In the genomic region with DNA sequence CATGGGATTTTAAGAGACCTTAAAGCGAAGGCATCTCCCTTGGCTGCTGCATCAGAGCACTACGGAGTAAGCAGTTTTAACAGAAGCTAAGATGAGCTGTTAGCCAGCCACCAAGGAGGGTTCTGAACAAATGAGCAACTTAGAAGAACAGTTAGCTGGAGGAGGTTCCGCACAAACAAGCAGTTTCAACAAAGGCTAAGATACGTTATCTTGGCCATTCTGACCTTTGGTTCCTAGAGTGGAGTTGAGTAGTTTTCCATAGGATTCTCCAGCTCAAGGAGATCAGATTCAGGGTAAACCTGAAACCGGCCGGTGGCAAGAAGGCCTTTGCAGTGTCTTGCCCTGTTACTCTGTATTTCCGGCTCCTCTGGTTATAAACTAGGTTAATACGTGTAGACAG, we compare ENCODE assay signal across 33 mouse cellular contexts. TPM values are rescaled to one million over a fixed set of nuclear protein-coding genes. Genes with fewer than 3 reads are reported as not detected.
DNase-seq lines count a peak whose midpoint lies in the region; ATAC-seq and TF ChIP-seq lines count a peak whose summit lies in the region.
"Had no signal": no experiment of that assay in that cellular context is flagged by ENCODE, and none has a peak within 500 bp of the region (broad histone marks: within the 10 kb centered on the region; RNA-seq: fewer than 3 reads in every experiment).

No protein-coding gene starts in this region.

- H3K9ac ChIP-seq in heart, adult 2 months (ENCODE audit: low read depth, low read length) = no peak overlapping the region
- no peak overlapping the region for H3K9ac ChIP-seq in midbrain, embryonic 11.5 days (ENCODE audit: low read length)
- no peak overlapping the region for H3K9ac ChIP-seq in midbrain, embryonic 16.5 days (ENCODE audit: low read depth, low read length)
- no peak overlapping the region for H3K9ac ChIP-seq in intestine, postnatal 0 days (ENCODE audit: low read depth, low read length)
- no peak overlapping the region for H3K9ac ChIP-seq in hindbrain, embryonic 14.5 days
- H3K9ac ChIP-seq: embryonic facial prominence, embryonic 15.5 days; forebrain, postnatal 0 days; hindbrain, embryonic 12.5 days had no signal

- no peaks in the 10 kb centered on the region for H3K79me2 ChIP-seq in heart, adult 2 months (replicated peaks; ENCODE audit: control insufficient read depth, insufficient read depth, low read length)

- TF ChIP-seq POLR2A in heart, adult 2 months (IDR thresholded peaks at IDR 0.05; ENCODE audit: insufficient read depth, low read depth, low read length) = no peak

- no peaks in the 10 kb centered on the region for H3K9me3 ChIP-seq in midbrain, embryonic 11.5 days (ENCODE audit: control insufficient read depth, low read length)
- no peaks in the 10 kb centered on the region for H3K9me3 ChIP-seq in midbrain, embryonic 16.5 days (replicated peaks; ENCODE audit: control insufficient read depth, low read length, poor library complexity, severe bottlenecking)
- H3K9me3 ChIP-seq in intestine, postnatal 0 days (ENCODE audit: control insufficient read depth) = no peaks in the 10 kb centered on the region
- H3K9me3 ChIP-seq in hindbrain, embryonic 14.5 days (ENCODE audit: control insufficient read depth, low read length) = no peaks in the 10 kb centered on the region
- H3K9me3 ChIP-seq: embryonic facial prominence, embryonic 12.5 days; embryonic facial prominence, embryonic 15.5 days; hindbrain, embryonic 12.5 days had no signal

- H3K4me3 ChIP-seq in heart, adult 2 months = no peak overlapping the region
- no peak overlapping the region for H3K4me3 ChIP-seq in midbrain, embryonic 11.5 days (ENCODE audit: low read depth, low read length)
- no peak overlapping the region for H3K4me3 ChIP-seq in midbrain, embryonic 16.5 days (ENCODE audit: low read depth, low read length)
- H3K4me3 ChIP-seq in intestine, postnatal 0 days (ENCODE audit: low read depth, low read length) = no peak overlapping the region
- no peak overlapping the region for H3K4me3 ChIP-seq in hindbrain, embryonic 14.5 days (replicated peaks; ENCODE audit: low read length)
- H3K4me3 ChIP-seq: hindbrain, embryonic 12.5 days had no signal

- 88% methylated on average over 8 of the region's 8 CpGs for WGBS in heart, adult 2 months
- WGBS in midbrain, embryonic 11.5 days = 93% methylated on average over 8 of the region's 8 CpGs
- WGBS in midbrain, embryonic 16.5 days = 94% methylated on average over 8 of the region's 8 CpGs
- 40% methylated on average over 8 of the region's 8 CpGs for WGBS in intestine, postnatal 0 days
- WGBS in hindbrain, embryonic 14.5 days = 96% methylated on average over 8 of the region's 8 CpGs

- no peak overlapping the region for H3K4me2 ChIP-seq in midbrain, embryonic 11.5 days
- no peak overlapping the region for H3K4me2 ChIP-seq in midbrain, embryonic 16.5 days (ENCODE audit: low read length)
- H3K4me2 ChIP-seq in intestine, postnatal 0 days (replicated peaks; ENCODE audit: low read depth) = peak overlapping the region; percentile 27; the same call in 1 of the 2 replicates
- H3K4me2 ChIP-seq in hindbrain, embryonic 14.5 days (replicated peaks) = no peak overlapping the region

- no peak for TF ChIP-seq EP300 in heart, adult 2 months (IDR thresholded peaks at IDR 0.05; ENCODE audit: insufficient read depth, low read depth, low read length)

- no peak overlapping the region for H3K27ac ChIP-seq in heart, adult 2 months
- no peak overlapping the region for H3K27ac ChIP-seq in midbrain, embryonic 11.5 days (ENCODE audit: low read depth, low read length)
- H3K27ac ChIP-seq in midbrain, embryonic 16.5 days (ENCODE audit: low read length) = no peak overlapping the region
- H3K27ac ChIP-seq in intestine, postnatal 0 days (ENCODE audit: low read depth, low read length) = peak overlapping the region; percentile 3; the same call in 1 of the 2 replicates
- no peak overlapping the region for H3K27ac ChIP-seq in hindbrain, embryonic 14.5 days
- H3K27ac ChIP-seq: embryonic facial prominence, embryonic 12.5 days; hindbrain, embryonic 12.5 days had no signal

- no peaks in the 10 kb centered on the region for H3K4me1 ChIP-seq in heart, adult 2 months (ENCODE audit: control insufficient read depth, insufficient read depth, low read length)
- H3K4me1 ChIP-seq in midbrain, embryonic 11.5 days (ENCODE audit: control insufficient read depth, insufficient read depth, low read length) = peaks cover 9% of the 10 kb centered on the region
- peaks cover 14% of the 10 kb centered on the region for H3K4me1 ChIP-seq in midbrain, embryonic 16.5 days (ENCODE audit: control insufficient read depth, insufficient read depth, low read length)
- H3K4me1 ChIP-seq in intestine, postnatal 0 days (replicated peaks; ENCODE audit: control insufficient read depth, insufficient read depth, low read length) = no peaks in the 10 kb centered on the region
- peaks cover 15% of the 10 kb centered on the region for H3K4me1 ChIP-seq in hindbrain, embryonic 14.5 days (replicated peaks; ENCODE audit: control insufficient read depth, insufficient read depth, low read length)

- intact Hi-C loops in heart, adult 2 months (cut with DNase I) = no loop called here

- no peak for ATAC-seq in midbrain, embryonic 11.5 days (ENCODE audit: low FRiP score)
- no peak for ATAC-seq in midbrain, embryonic 16.5 days
- ATAC-seq in intestine, postnatal 0 days = 0 out of 2 replicates have a peak, but pooled peaks have one; percentile 7
- ATAC-seq in hindbrain, embryonic 14.5 days (ENCODE audit: low FRiP score) = no peak
- ATAC-seq: forebrain, embryonic 14.5 days; forebrain, postnatal 0 days; hindbrain, embryonic 16.5 days; Patski had no signal

- DNase-seq in heart, adult 11 months = peak; percentile 34
- DNase-seq in heart, adult 2 months = no peak
- DNase-seq in midbrain, embryonic 11.5 days (ENCODE audit: low spot score, missing footprints) = peak; percentile 54
- peak; percentile 66 for DNase-seq in yolk sac, embryonic 10.5 days (ENCODE audit: low spot score)
- DNase-seq in hindbrain, embryonic 14.5 days (ENCODE audit: low spot score) = no peak
- DNase-seq in natural killer cell, adult 2 months (ENCODE audit: low spot score in 2 of 2) = no peak
- DNase-seq: adrenal gland, postnatal 10 days; adrenal gland, postnatal 36 days; cerebellum, adult 2 months; cerebellum, adult 9-11 months; cerebellum, postnatal 25 days; forebrain, postnatal 0 days; gastrocnemius, postnatal 25 days had no signal

- no peaks in the 10 kb centered on the region for H3K27me3 ChIP-seq in heart, adult 2 months (ENCODE audit: control insufficient read depth, insufficient read depth, low read length)
- H3K27me3 ChIP-seq in midbrain, embryonic 11.5 days (ENCODE audit: control insufficient read depth, insufficient read depth, low read length) = 0 out of 2 replicates have a peak, but pooled peaks cover 3% of the 10 kb centered on the region
- H3K27me3 ChIP-seq in midbrain, embryonic 16.5 days (ENCODE audit: control insufficient read depth, insufficient read depth, low read depth, low read length) = no peaks in the 10 kb centered on the region; the same call in 1 of the 2 replicates
- H3K27me3 ChIP-seq in intestine, postnatal 0 days (replicated peaks; ENCODE audit: control insufficient read depth, insufficient read depth, low read length) = no peaks in the 10 kb centered on the region
- H3K27me3 ChIP-seq in hindbrain, embryonic 14.5 days (ENCODE audit: control insufficient read depth, insufficient read depth, low read length) = no peaks in the 10 kb centered on the region
- H3K27me3 ChIP-seq: embryonic facial prominence, embryonic 12.5 days; embryonic facial prominence, embryonic 15.5 days; hindbrain, embryonic 12.5 days; Patski had no signal

- peaks cover 5% of the 10 kb centered on the region for H3K36me3 ChIP-seq in heart, adult 2 months (ENCODE audit: control insufficient read depth, insufficient read depth, low read length)
- H3K36me3 ChIP-seq in midbrain, embryonic 11.5 days (ENCODE audit: control insufficient read depth, insufficient read depth, low read length) = no peaks in the 10 kb centered on the region
- H3K36me3 ChIP-seq in midbrain, embryonic 16.5 days (ENCODE audit: control insufficient read depth, insufficient read depth, low read length) = no peaks in the 10 kb centered on the region; the same call in 1 of the 2 replicates
- no peaks in the 10 kb centered on the region for H3K36me3 ChIP-seq in intestine, postnatal 0 days (ENCODE audit: control insufficient read depth, insufficient read depth)
- peaks cover 9% of the 10 kb centered on the region for H3K36me3 ChIP-seq in hindbrain, embryonic 14.5 days (replicated peaks; ENCODE audit: control insufficient read depth, insufficient read depth)
- H3K36me3 ChIP-seq: embryonic facial prominence, embryonic 12.5 days had no signal

- no peak for TF ChIP-seq CTCF in heart, adult 2 months (IDR thresholded peaks at IDR 0.05)
- TF ChIP-seq CTCF in intestine, postnatal 0 days (IDR thresholded peaks at IDR 0.05; ENCODE audit: low read depth) = no peak

RNA-seq across cellular contexts. Expression of gene 2310057M21Rik, which starts 1.6 kb away (rescaled TPM):
- total RNA-seq in heart, adult 2 months (2021) = 10 to 100 TPM in 1 of 2 experiments, 1 to 10 TPM in 1; 9.7 to 17.1 TPM
- 6.2 and 8.1 TPM in 2 replicates for polyA plus RNA-seq in heart, adult 2 months (2012; rRNA removed)
- 18.6 and 23.9 TPM in 2 replicates for polyA plus RNA-seq in midbrain, embryonic 11.5 days (2014; fragmentation: Nextera tagmentation; extraction: Ambion mirVana)
- polyA plus RNA-seq in midbrain, embryonic 16.5 days (2015; fragmentation: Nextera tagmentation; extraction: Ambion mirVana) = 29.9 and 32.4 TPM in 2 replicates
- 8.0 and 11.0 TPM in 2 replicates for polyA plus RNA-seq in intestine, postnatal 0 days (2015; fragmentation: Nextera tagmentation; extraction: Ambion mirVana)
- polyA plus RNA-seq in hindbrain, embryonic 14.5 days (2014; fragmentation: Nextera tagmentation; extraction: Ambion mirVana) = 30.0 and 30.6 TPM in 2 replicates

RNA-seq across cellular contexts. Expression of gene Pstk, which starts 6.8 kb away (rescaled TPM):
- 10 to 100 TPM; 35.0 to 43.4 TPM for total RNA-seq in heart, adult 2 months (2021)
- polyA plus RNA-seq in heart, adult 2 months (2012; rRNA removed) = 59.5 and 61.9 TPM in 2 replicates
- polyA plus RNA-seq in midbrain, embryonic 11.5 days (2014; fragmentation: Nextera tagmentation; extraction: Ambion mirVana) = 63.8 and 65.6 TPM in 2 replicates
- 48.6 and 49.2 TPM in 2 replicates for polyA plus RNA-seq in midbrain, embryonic 16.5 days (2015; fragmentation: Nextera tagmentation; extraction: Ambion mirVana)
- 37.1 and 42.8 TPM in 2 replicates for polyA plus RNA-seq in intestine, postnatal 0 days (2015; fragmentation: Nextera tagmentation; extraction: Ambion mirVana)
- 42.5 and 50.1 TPM in 2 replicates for polyA plus RNA-seq in hindbrain, embryonic 14.5 days (2014; fragmentation: Nextera tagmentation; extraction: Ambion mirVana)

RNA-seq across cellular contexts. Expression of gene Fam24a, which starts 30.5 kb away (rescaled TPM):
- total RNA-seq in heart, adult 2 months (2021) = not detected
- polyA plus RNA-seq in heart, adult 2 months (2012; rRNA removed) = not detected in 2 replicates
- polyA plus RNA-seq in midbrain, embryonic 11.5 days (2014; fragmentation: Nextera tagmentation; extraction: Ambion mirVana) = 0.29 TPM in 1 of 2 replicates, not detected in the other
- not detected in 2 replicates for polyA plus RNA-seq in midbrain, embryonic 16.5 days (2015; fragmentation: Nextera tagmentation; extraction: Ambion mirVana)
- polyA plus RNA-seq in intestine, postnatal 0 days (2015; fragmentation: Nextera tagmentation; extraction: Ambion mirVana) = not detected in 2 replicates
- not detected in 2 replicates for polyA plus RNA-seq in hindbrain, embryonic 14.5 days (2014; fragmentation: Nextera tagmentation; extraction: Ambion mirVana)
- total RNA-seq: adrenal gland, adult 18-20 months; adrenal gland, postnatal 10 days; adrenal gland, postnatal 36 days; common myeloid progenitor, adult 5-6 weeks; ES-E14; forebrain, postnatal 0 days; gastrocnemius, adult 8-10 months; gastrocnemius, postnatal 25 days; heart, adult 8-10 months; heart, postnatal 25 days; hematopoietic stem cell, adult 5-6 weeks had no signal
- polyA plus RNA-seq: cerebellum, adult 2 months; embryonic facial prominence, embryonic 12.5 days; embryonic facial prominence, embryonic 15.5 days; forebrain, embryonic 11.5 days; forebrain, embryonic 14.5 days; forebrain, postnatal 0 days; frontal cortex, adult 2 months; heart, embryonic 11.5 days; heart, embryonic 14.5 days; heart, postnatal 0 days; hindbrain, embryonic 12.5 days; hindbrain, embryonic 16.5 days; Patski had no signal

RNA-seq across cellular contexts. Expression of gene Fam24b, which starts 34.8 kb away (rescaled TPM):
- total RNA-seq in heart, adult 2 months (2021) = not detected
- not detected in 2 replicates for polyA plus RNA-seq in heart, adult 2 months (2012; rRNA removed)
- not detected in 2 replicates for polyA plus RNA-seq in midbrain, embryonic 11.5 days (2014; fragmentation: Nextera tagmentation; extraction: Ambion mirVana)
- not detected in 2 replicates for polyA plus RNA-seq in midbrain, embryonic 16.5 days (2015; fragmentation: Nextera tagmentation; extraction: Ambion mirVana)
- polyA plus RNA-seq in intestine, postnatal 0 days (2015; fragmentation: Nextera tagmentation; extraction: Ambion mirVana) = not detected in 2 replicates
- not detected in 2 replicates for polyA plus RNA-seq in hindbrain, embryonic 14.5 days (2014; fragmentation: Nextera tagmentation; extraction: Ambion mirVana)
- total RNA-seq: adrenal gland, adult 18-20 months; adrenal gland, postnatal 10 days; adrenal gland, postnatal 36 days; common myeloid progenitor, adult 5-6 weeks; ES-E14; forebrain, postnatal 0 days; gastrocnemius, adult 8-10 months; gastrocnemius, postnatal 25 days; heart, adult 8-10 months; heart, postnatal 25 days; hematopoietic stem cell, adult 5-6 weeks had no signal
- polyA plus RNA-seq: embryonic facial prominence, embryonic 12.5 days; embryonic facial prominence, embryonic 15.5 days; forebrain, embryonic 11.5 days; forebrain, embryonic 14.5 days; forebrain, postnatal 0 days; heart, embryonic 11.5 days; heart, embryonic 14.5 days; heart, postnatal 0 days; hindbrain, embryonic 12.5 days; hindbrain, embryonic 16.5 days had no signal

RNA-seq across cellular contexts. Expression of gene Cuzd1, which starts 42.0 kb away (rescaled TPM):
- under 1 TPM; 0.21 to 0.32 TPM for total RNA-seq in heart, adult 2 months (2021)
- 0.64 and 0.79 TPM in 2 replicates for polyA plus RNA-seq in heart, adult 2 months (2012; rRNA removed)
- polyA plus RNA-seq in midbrain, embryonic 11.5 days (2014; fragmentation: Nextera tagmentation; extraction: Ambion mirVana) = not detected in 2 replicates
- not detected in 2 replicates for polyA plus RNA-seq in midbrain, embryonic 16.5 days (2015; fragmentation: Nextera tagmentation; extraction: Ambion mirVana)
- 0.05 TPM in 1 of 2 replicates, not detected in the other for polyA plus RNA-seq in intestine, postnatal 0 days (2015; fragmentation: Nextera tagmentation; extraction: Ambion mirVana)
- polyA plus RNA-seq in hindbrain, embryonic 14.5 days (2014; fragmentation: Nextera tagmentation; extraction: Ambion mirVana) = not detected in 2 replicates
- total RNA-seq: adrenal gland, adult 18-20 months; adrenal gland, postnatal 10 days; adrenal gland, postnatal 36 days; common myeloid progenitor, adult 5-6 weeks; hematopoietic stem cell, adult 5-6 weeks had no signal
- polyA plus RNA-seq: embryonic facial prominence, embryonic 12.5 days; forebrain, embryonic 11.5 days; forebrain, embryonic 14.5 days; hindbrain, embryonic 12.5 days; hindbrain, embryonic 16.5 days; Patski had no signal

Comparison
In these comparisons a context has a peak if more than half of its experiments do, and no peak if none do; other contexts are left out.
1. DNase-seq: peak in heart, adult 11 months (single experiment), midbrain, embryonic 11.5 days (single experiment) and yolk sac, embryonic 10.5 days (single experiment); none in heart, adult 2 months (0 of 2), hindbrain, embryonic 14.5 days (single experiment) and natural killer cell, adult 2 months (0 of 2).